Mouse (Mus musculus) bone marrow, adult 2 months (tissue): ENCODE results near the gene Agps.

Source experiments
- CTCF ChIP-seq: fragments of 200-500 bp; IDR thresholded peaks from 2 replicates; pipeline ENCODE4 v1.5.1; 2011; ENCODE audit warnings: low read length, control low read depth; ENCODE audit not compliant: control insufficient read depth, insufficient read depth
- POLR2A ChIP-seq: fragments of 200-500 bp; IDR thresholded peaks from 2 replicates; pipeline ENCODE4 v1.6.1; 2011; ENCODE audit warnings: low read depth, mild to moderate bottlenecking, control low read depth, low read length, borderline replicate concordance; ENCODE audit not compliant: control insufficient read depth

GRCm38 (mm10) chr2:75828931-75829610 lies 2.9 kb upstream of the Agps start:
- no peak for TF ChIP-seq CTCF
- TF ChIP-seq POLR2A = no peak
